Mouse (Mus musculus) layer of hippocampus, adult 18-20 months (tissue): ENCODE measurements at regions not wholly inside any gene's neighbourhood (a gene's known extent, or its start where the extent isn't known, plus 50 kb on each side); places are given as distances from the start of the nearest gene placed in this dataset.
A peak's percentile ranks its signal among the peaks of the same experiment; 100 is the strongest.

Experiments
- DNase-seq, 2 experiments: peaks; one replicate each; pipeline ENCODE4 v3.0.0; 2022; ENCODE audit warnings: low spot score in 2 of 2

- DNase-seq, result no peak
These were observed 168.3 kb upstream of the Creb1 start for GRCm38 (mm10) chr1:64364095-64364494.

- no peak for DNase-seq
These were observed 170.3 kb upstream of the Creb1 start for GRCm38 (mm10) chr1:64361959-64362638.

DNA sequence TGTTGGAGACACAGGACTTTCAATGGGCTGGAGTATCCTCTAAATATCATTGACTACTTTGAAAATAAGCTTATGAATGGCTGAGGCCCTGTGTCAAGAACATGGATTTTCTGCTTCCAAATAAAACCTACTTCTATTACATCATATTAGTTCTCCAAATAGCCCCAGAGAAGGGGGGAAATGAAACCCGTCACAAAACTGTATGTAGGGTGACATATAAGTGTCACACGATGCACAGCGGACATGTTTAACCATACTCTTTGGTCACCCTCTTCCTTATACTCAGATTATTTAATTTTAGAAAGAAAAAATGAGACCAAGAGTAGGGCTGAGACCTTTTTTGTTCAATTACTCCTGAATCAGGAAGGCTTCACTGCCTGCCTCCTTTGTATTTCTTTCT, 189.2 kb upstream of the Creb1 start:
- DNase-seq, result no peak

DNA sequence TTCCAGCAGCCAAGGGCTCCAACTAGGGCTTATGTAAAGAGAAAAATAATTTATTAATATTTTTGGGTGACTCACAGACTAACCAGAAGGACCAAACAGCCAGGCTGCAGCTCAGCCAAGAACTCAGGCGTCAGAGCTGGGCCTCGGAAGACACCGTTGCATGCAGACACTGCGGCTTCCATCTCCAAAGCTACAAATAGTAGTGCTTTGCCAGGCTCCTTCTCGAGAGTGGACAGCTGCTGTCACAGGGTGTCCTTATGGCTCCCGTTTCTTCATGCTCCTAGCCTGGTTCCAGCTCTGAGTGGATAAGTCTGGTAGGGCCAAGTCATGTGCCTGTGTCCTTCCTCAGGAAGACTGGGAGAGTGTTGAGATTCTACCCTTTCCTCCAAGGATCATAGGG, 190.8 kb upstream of the Creb1 start:
- peak; percentile 48 to 67 for DNase-seq

DNA sequence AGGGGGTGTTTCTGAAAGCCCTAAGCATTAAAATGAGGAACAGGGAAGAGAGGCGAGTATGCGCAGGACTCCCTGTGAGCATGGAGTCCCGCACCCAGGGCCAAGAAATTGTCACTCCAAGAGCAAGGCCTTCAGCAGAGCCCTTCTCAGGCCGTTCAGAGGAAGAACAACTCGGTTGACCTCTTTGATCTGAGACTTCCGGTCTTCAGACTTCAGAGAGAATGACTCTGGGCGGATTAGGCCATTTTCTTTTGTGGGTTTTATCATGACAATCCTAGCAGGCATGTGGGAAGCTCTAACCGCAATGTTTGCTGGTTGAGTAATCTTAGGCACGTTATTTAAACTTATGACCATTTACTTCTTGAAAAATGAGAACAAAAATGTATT, 193.9 kb upstream of the Creb1 start:
- DNase-seq, result no peak

DNA sequence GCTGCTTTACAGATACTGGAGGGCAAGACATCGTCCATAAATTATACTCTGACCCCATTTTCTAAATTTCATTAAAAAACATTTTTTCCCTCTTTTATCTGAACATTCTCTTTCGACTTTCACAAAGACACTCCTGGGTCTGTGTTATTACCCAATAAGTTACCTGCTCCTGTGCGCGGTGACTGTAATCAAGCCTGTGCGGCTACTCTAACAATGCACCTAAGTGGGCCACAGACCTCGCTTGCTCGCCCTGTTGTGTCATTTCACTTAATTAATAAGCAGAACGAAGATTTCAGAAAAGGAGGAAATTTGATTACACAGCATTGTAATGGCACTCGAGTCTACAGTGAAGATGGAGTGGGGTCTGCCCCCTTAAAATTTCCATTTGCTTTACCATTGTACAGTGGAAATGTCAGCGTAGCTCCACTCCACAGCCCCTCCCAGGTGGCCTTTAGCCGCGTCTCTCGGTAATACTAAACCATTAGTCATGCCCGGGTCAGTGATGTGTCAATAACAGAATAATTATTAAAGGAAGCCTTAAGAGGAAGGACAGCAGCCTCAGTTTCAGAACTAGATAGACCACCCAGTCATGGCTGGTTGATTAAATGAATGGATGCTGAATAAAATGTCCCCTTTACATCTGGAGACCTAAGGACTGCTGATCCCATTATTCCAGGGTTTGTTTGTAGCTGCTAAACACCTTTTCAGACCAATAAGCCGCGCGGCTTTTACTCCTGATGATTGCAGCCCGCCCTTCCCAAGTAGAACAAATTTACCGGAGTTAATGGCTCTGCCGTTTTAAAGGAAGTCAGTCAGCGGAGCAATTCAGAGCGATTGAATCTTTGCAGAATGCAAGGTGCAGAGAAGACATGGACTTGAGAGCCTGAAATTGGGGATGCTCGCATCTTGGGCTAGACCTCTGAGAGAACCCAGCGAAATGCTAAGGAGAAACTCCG, 194.5 kb upstream of the Creb1 start:
- no peak for DNase-seq

GRCm38 (mm10) chr1:64331566-64331965, 200.9 kb upstream of the Creb1 start:
- no peak for DNase-seq

GRCm38 (mm10) chr1:64330721-64331120, 201.7 kb upstream of the Creb1 start:
- DNase-seq, result no peak

GRCm38 (mm10) chr1:64322197-64322596, 200.1 kb upstream of the Klf7 start:
- DNase-seq, result no peak

GRCm38 (mm10) chr1:64319155-64319582, 197.1 kb upstream of the Klf7 start:
- DNase-seq, result no peak

GRCm38 (mm10) chr1:64318440-64319154, 196.5 kb upstream of the Klf7 start:
- no peak for DNase-seq

GRCm38 (mm10) chr1:64317032-64317636, 195.1 kb upstream of the Klf7 start:
- no peak for DNase-seq

DNA sequence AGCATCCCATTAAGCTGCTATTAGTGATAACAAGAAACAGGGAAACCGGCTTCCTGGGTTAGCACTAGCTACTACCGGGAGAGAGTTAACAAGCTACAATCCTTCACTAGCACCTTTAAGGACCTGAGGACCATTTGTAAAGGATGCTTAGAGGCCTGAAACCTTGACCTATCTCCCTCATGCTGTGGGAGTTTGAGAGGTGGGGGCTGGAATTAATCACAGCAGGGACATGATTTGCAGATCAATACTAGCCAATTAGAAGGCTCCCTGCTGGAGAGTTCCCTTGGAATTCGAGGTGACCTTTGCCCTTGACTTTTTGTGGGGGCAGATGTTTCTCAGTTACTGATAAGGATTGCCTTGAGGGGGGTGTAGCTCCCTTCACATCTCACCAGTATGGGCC, 189.3 kb upstream of the Klf7 start:
- no peak for DNase-seq

GRCm38 (mm10) chr1:64308560-64308959, 186.5 kb upstream of the Klf7 start:
- DNase-seq, result no peak

GRCm38 (mm10) chr1:64308088-64308487, 186.0 kb upstream of the Klf7 start:
- DNase-seq, result no peak

DNA sequence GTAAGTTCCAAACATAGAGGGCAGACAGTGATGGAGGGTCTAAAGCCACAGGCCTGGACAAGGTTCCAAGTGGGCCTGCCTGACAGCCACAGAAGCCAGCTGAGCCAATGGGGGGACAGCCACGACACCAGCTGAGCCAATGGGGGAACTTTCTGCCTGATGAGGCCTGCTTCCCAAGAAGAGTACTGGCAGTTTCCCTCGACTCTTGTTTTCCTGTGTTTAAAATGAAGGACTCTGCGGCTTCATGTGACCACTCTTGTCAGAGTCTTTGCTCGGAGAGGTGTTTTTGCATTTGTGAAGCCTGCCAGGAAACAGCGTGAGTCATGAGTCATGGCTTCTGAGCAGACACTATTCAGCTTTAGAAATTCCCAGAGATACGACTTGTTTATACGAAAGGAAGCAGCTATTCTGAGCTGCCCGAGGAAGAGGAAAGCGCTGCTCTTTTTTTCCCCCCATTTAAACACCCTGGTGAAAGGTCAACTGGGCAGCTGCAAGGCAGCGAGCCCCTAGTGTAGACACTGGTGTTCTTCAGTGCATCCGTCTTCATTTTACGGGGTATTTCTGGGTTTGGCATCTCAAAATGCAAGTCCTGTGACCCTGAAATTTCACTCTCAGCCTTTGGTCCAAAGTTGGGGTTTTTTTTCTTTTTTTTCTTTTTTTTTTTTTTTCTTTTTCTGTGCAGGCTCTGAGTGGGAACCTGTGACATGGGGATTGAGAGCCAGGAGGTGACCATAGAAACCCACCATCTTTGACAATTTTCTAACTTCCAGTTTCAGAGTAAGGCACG, 183.5 kb upstream of the Klf7 start:
- DNase-seq, result peak; percentile 28 to 57

DNA sequence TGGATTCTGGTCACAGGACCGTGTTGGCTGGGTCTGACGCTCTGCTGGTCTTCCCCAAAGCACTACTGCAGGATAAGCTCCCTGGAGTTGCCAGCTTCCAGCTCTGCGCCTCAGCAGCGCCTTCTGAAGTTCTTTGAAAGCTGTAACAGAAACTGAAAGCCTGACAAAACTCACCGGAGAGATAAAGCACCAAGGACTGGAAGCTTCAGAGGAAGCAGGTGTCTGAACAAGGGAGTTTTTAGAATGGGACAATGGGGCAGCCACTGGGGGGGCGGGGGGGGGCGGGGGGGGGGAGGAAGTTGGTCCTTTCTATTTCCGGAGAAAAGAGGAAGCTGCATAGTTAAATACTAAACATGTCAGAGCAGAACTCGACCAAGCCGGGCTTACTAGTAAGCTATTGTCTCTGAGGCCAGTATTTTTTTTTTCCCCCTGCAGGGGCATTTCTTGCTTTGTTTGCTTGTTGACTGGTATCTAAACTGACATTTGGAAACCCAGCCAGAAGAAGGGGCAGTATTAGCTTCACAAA, 180.8 kb upstream of the Klf7 start:
- DNase-seq, result peak; percentile 23 to 54

GRCm38 (mm10) chr1:64301530-64302061, 179.5 kb upstream of the Klf7 start:
- no peak for DNase-seq

DNA sequence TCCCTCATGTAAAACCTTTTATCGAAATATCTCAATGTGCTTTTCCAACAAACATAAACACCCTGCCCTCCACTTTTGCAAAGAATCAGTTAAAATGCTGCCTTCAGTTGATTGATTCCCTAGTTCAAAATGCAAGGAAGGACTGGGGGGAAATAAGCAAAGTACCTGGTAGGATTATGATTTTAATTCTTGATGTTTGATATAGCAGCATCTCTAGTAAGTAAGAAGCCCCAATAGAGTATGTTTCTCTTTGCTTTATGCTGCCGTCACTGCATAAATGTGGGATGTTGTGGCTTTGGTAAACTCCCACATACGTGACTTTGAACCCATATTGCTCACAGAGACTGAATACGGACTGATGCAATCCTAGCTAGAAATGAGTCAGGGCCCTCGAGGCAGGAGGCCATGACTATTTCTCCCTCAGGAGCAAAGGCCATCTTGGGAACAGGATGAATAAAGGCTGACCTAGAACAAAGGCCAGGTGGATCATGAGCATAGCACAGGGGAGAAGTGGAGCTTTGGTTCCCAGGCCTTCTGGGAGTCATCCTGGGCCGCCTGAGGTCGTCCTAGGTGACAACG, 179.0 kb upstream of the Klf7 start:
- DNase-seq, result no peak

- no peak for DNase-seq
These were observed 176.9 kb upstream of the Klf7 start for GRCm38 (mm10) chr1:64298950-64299349.
